Mouse (Mus musculus) CH12.LX (cell line): ENCODE measurements around the gene Syne3. TPM values are rescaled to one million over a fixed set of nuclear protein-coding genes. Genes with fewer than 3 reads are reported as not detected.

Experiments
- DNase-seq: peaks from one replicate; pipeline ENCODE4 v3.0.0-alpha.2; 2013; ENCODE audit errors: extremely low read depth
- H3K27ac ChIP-seq: 2 replicates; pipeline ENCODE4 v1.5.1; 2012; ENCODE audit warnings: low read depth, mild to moderate bottlenecking, control low read depth, moderate library complexity; ENCODE audit not compliant: insufficient read depth
- H3K27me3 ChIP-seq: replicated peaks from 2 replicates; pipeline ENCODE3; 2012; ENCODE audit warnings: inconsistent platforms
- H3K36me3 ChIP-seq, 2 experiments: replicated peaks in 1 of 2; 2 replicates each; pipeline versions ENCODE3 to v1.6.1; 2012; ENCODE audit warnings: inconsistent platforms in 1 of 2, low read length in 1 of 2, mild to moderate bottlenecking in 1 of 2, mixed read lengths in 1 of 2, moderate library complexity in 1 of 2; ENCODE audit not compliant: control insufficient read depth in 1 of 2, insufficient read depth in 1 of 2
- H3K4me1 ChIP-seq, 2 experiments: 2 replicates each; pipeline ENCODE4 v1.6.1; 2012; ENCODE audit warnings: inconsistent platforms in 1 of 2, moderate library complexity in 1 of 2; ENCODE audit not compliant: insufficient read depth in 2 of 2, control insufficient read depth in 1 of 2
- H3K4me2 ChIP-seq: 2 replicates; pipeline ENCODE4 v1.6.1; 2012; ENCODE audit warnings: low read depth, mild to moderate bottlenecking, control low read depth; ENCODE audit not compliant: poor library complexity, insufficient read depth, severe bottlenecking
- H3K4me3 ChIP-seq, 3 experiments: fragments of 150-350 bp in 1 of 3; sonication (generic) in 1 of 3; replicated peaks in 1 of 3; 2 replicates each; pipeline versions ENCODE3 to v1.5.1; 2011 to 2012; ENCODE audit warnings: low read depth in 2 of 3, low read length in 2 of 3, mild to moderate bottlenecking in 2 of 3, moderate library complexity in 2 of 3, control low read depth in 1 of 3, improper control_type of control experiment in 1 of 3, inconsistent platforms in 1 of 3, mixed read lengths in 1 of 3; ENCODE audit not compliant: poor library complexity in 1 of 3
- H3K79me2 ChIP-seq: replicated peaks from 2 replicates; pipeline ENCODE4 v1.6.1; 2012; ENCODE audit warnings: mild to moderate bottlenecking, moderate library complexity; ENCODE audit not compliant: control insufficient read depth, poor library complexity, insufficient read depth, severe bottlenecking; ENCODE audit errors: extremely low read depth
- H3K9ac ChIP-seq: 2 replicates; pipeline ENCODE4 v1.6.1; 2012; ENCODE audit warnings: low read depth, mild to moderate bottlenecking, control low read depth, moderate library complexity; ENCODE audit not compliant: insufficient read depth
- H3K9me3 ChIP-seq: replicated peaks from 2 replicates; pipeline ENCODE3; 2012; ENCODE audit warnings: low read length, inconsistent platforms, mixed read lengths
- BHLHE40 ChIP-seq: IDR thresholded peaks from 2 replicates; pipeline ENCODE4 v1.6.1; 2011; ENCODE audit warnings: mild to moderate bottlenecking, low read depth, low read length, improper control_type of control experiment
- CTCF ChIP-seq, 2 experiments: IDR thresholded peaks in 1 of 2; conservative IDR thresholded peaks in 1 of 2; 2 replicates each; pipeline ENCODE4 v1.5.1; 2011 to 2012; ENCODE audit warnings: low read depth in 2 of 2, low read length in 2 of 2, improper control_type of control experiment in 1 of 2, inconsistent platforms in 1 of 2, mild to moderate bottlenecking in 1 of 2, moderate library complexity in 1 of 2
- ELF1 ChIP-seq: IDR thresholded peaks from 2 replicates; pipeline ENCODE4 v1.6.1; 2014; ENCODE audit warnings: low read depth, mild to moderate bottlenecking, inconsistent platforms, low read length, improper control_type of control experiment
- EP300 ChIP-seq: IDR thresholded peaks from 2 replicates; pipeline ENCODE4 v1.6.1; 2011; ENCODE audit warnings: low read length, improper control_type of control experiment
- GABPA ChIP-seq: IDR thresholded peaks from 2 replicates; pipeline ENCODE4 v1.6.1; 2012; ENCODE audit warnings: low read depth, low read length, improper control_type of control experiment, inconsistent platforms; ENCODE audit not compliant: insufficient replicate concordance
- IRF4 ChIP-seq: IDR thresholded peaks from 2 replicates; pipeline ENCODE4 v1.6.1; 2014; ENCODE audit warnings: low read depth, mild to moderate bottlenecking, inconsistent platforms, low read length, improper control_type of control experiment
- JUN ChIP-seq: IDR thresholded peaks from 2 replicates; pipeline ENCODE4 v1.6.1; 2011; ENCODE audit warnings: low read depth, mild to moderate bottlenecking, low read length, improper control_type of control experiment, moderate library complexity; ENCODE audit not compliant: insufficient read depth
- JUND ChIP-seq: conservative IDR thresholded peaks from 2 replicates; pipeline ENCODE4 v1.6.1; 2011; ENCODE audit warnings: low read depth, low read length, improper control_type of control experiment
- MAFK ChIP-seq: IDR thresholded peaks from 2 replicates; pipeline ENCODE4 v1.6.1; 2011; ENCODE audit warnings: low read length, improper control_type of control experiment; ENCODE audit not compliant: insufficient replicate concordance
- MAZ ChIP-seq: IDR thresholded peaks from 2 replicates; pipeline ENCODE4 v1.6.1; 2012; ENCODE audit warnings: low read depth, mild to moderate bottlenecking, inconsistent platforms, low read length, improper control_type of control experiment, moderate library complexity
- MXI1 ChIP-seq: IDR thresholded peaks from 2 replicates; pipeline ENCODE4 v1.6.1; 2011; ENCODE audit warnings: mild to moderate bottlenecking, low read depth, low read length, improper control_type of control experiment
- POLR2A ChIP-seq: IDR thresholded peaks from 2 replicates; pipeline ENCODE4 v1.6.1; 2011; ENCODE audit warnings: low read depth, mild to moderate bottlenecking, improper control_type of control experiment, low read length
- TBP ChIP-seq: conservative IDR thresholded peaks from 2 replicates; pipeline ENCODE4 v1.6.1; 2011; ENCODE audit warnings: low read depth, low read length, improper control_type of control experiment
- TCF12 ChIP-seq: IDR thresholded peaks from 2 replicates; pipeline ENCODE4 v1.6.1; 2014; ENCODE audit warnings: low read depth, mild to moderate bottlenecking, inconsistent platforms, low read length, improper control_type of control experiment
- USF2 ChIP-seq: conservative IDR thresholded peaks from 2 replicates; pipeline ENCODE4 v1.6.1; 2011; ENCODE audit warnings: low read depth, low read length, improper control_type of control experiment
- ZC3H11A ChIP-seq: IDR thresholded peaks from 2 replicates; pipeline ENCODE4 v1.6.1; 2012; ENCODE audit warnings: low read depth, mild to moderate bottlenecking, inconsistent platforms, low read length, improper control_type of control experiment
- dilution Hi-C: fragments of 300-500 bp; cut with MboI; formaldehyde crosslinking; loops from 2 replicates; pipeline ENCODE4 v1.14.3; 2020; ENCODE audit warnings: low sequenced_read_pairs; ENCODE audit not compliant: extremely low pct_unique_long_range_greater_than_20kb, extremely low pct_ligation_motif_present
- in situ Hi-C: fragments of 300-500 bp; cut with MboI; formaldehyde crosslinking; loops from 3 replicates; pipeline ENCODE4 v1.14.3; 2019; ENCODE audit warnings: low sequenced_read_pairs, low pct_ligation_motif_present, low pct_unique_long_range_greater_than_20kb, mixed read lengths
- polyA plus RNA-seq: library from polyadenylated mRNA; unstranded; fragments of >175 nt; gene quantifications from 2 replicates; pipeline ENCODE4 v1.2.1, GENCODE M21; 2012; ENCODE audit warnings: low read depth; ENCODE audit not compliant: insufficient read length
- total RNA-seq, 2 experiments: library from RNA; depleted of rRNA; stranded (reverse); fragments of 300-350 nt in 1 of 2; fragments of >200 nt in 1 of 2; gene quantifications; 2 replicates each; pipeline ENCODE4 v1.2.3; 2012 to 2014

The Syne3 gene
- total and polyA plus RNA-seq, 3 experiments, result 5.3 to 18.7 (median 7.3) TPM

DNA sequence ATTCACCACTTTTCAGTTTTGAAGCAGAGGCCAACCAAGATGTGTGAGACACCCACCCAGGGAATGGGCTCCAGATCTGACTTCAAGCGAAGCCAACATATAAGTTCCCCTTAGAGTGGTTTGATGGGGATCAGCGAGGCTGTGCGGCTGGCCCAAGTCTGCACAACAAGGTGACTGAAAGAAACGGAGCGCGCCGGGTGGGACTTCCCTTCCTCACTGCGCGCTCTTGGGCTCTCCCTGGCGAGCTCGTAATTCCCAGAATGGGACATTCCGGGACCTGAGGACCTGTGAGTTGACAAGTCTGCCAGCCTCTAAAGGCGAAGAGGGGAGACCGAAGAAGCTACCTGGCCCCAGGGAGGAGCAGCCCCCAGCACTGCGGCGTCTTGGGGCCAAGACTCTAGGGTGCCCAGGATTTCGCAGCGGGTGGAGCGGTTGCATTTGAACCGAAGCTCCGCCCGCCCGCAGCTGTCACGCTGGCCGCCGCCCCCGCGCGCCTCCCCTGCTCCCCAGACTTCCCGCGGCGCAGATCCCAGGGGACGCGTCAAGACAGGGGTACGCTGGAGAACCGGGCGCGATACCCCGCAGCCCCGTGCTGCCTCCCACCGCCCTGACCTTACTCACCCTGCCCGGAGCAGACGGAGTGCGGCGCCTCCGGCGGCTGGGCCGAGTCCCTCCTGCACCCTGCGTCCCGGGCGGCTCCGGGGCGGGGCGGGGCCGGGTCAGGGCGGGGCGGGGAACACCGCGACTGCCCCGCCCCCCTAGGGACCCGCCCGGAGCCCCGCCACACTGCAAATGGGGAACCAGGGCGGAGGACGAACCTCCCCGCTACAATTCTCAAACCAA, at the start of gene Syne3 (continued):
- TF ChIP-seq USF2, result no peak

GRCm38 (mm10) chr12:105055308-105055707, 45.7 kb upstream of the Syne3 start:
- Histone ChIP-seq H3K36me3 (no peaks in the 10 kb centered on the region), H3K4me2 (no peak overlapping the region), H3K4me3 (no peak overlapping the region), H3K27ac (no peak overlapping the region), H3K9me3 (no peaks in the 10 kb centered on the region), H3K27me3 (peaks cover 4% of the 10 kb centered on the region), H3K9ac (no peak overlapping the region), H3K79me2 (no peaks in the 10 kb centered on the region), H3K4me1 (peaks cover 0 to 3% of the 10 kb centered on the region in 2 experiments; a peak in 2 of 4 replicates)
- in situ Hi-C loops (loop anchor here (10.0 kb wide), 1 partner anchor 369 kb away; no protein-coding TSS in a partner anchor), dilution Hi-C loops (no loop called here)
- TF ChIP-seq ELF1, result no peak
- no peak for TF ChIP-seq MAZ
- no peak for TF ChIP-seq EP300
- TF ChIP-seq ZC3H11A, result no peak
- TF ChIP-seq CTCF (conservative IDR thresholded peaks at IDR 0.05 in 1 of 2, IDR thresholded peaks at IDR 0.05 in 1 of 2; ENCODE audit: low read depth in 2 of 2, low read length in 2 of 2), result no peak
- TF ChIP-seq IRF4, result no peak
- no peak for DNase-seq

- Histone ChIP-seq H3K4me2 (no peak overlapping the region), H3K27me3 (peaks cover 2% of the 10 kb centered on the region), H3K79me2 (no peaks in the 10 kb centered on the region), H3K9me3 (no peaks in the 10 kb centered on the region), H3K9ac (no peak overlapping the region), H3K36me3 (no peaks in the 10 kb centered on the region), H3K4me1 (peaks cover 0 to 3% of the 10 kb centered on the region in 2 experiments; a peak in 2 of 4 replicates), H3K4me3 (no peak overlapping the region)
- no peak for TF ChIP-seq TBP
- no peak for TF ChIP-seq JUND
- TF ChIP-seq TCF12, result no peak
- TF ChIP-seq POLR2A, result no peak
- TF ChIP-seq MAFK, result no peak
- TF ChIP-seq GABPA, result no peak
- no peak for TF ChIP-seq JUN
- TF ChIP-seq MXI1, result no peak
- TF ChIP-seq BHLHE40, result no peak
- TF ChIP-seq, all 38 proteins: peak for 0
- dilution Hi-C loops (no loop called here), in situ Hi-C loops (loop anchor here (10.0 kb wide), 1 partner anchor 371 kb away; no protein-coding TSS in a partner anchor)
- H3K27ac ChIP-seq, result no peak overlapping the region
- DNase-seq, result no peak
Observed at GRCm38 (mm10) chr12:105054041-105054440, 44.4 kb upstream of the Syne3 start.
